Mouse (Mus musculus): ENCODE results near the gene Ankrd28.

GRCm38 (mm10) chr14:31856007-31856406, 25.6 kb upstream of the Ankrd28 start:
- TF ChIP-seq CTCF (IDR thresholded peaks at IDR 0.05; ENCODE audit: extremely low read depth, insufficient read depth, low read length) (no peak), POLR2A (IDR thresholded peaks at IDR 0.05; ENCODE audit: extremely low read depth, insufficient read depth, low read length) (no peak)
